Mouse (Mus musculus): ENCODE measurements at regions not wholly inside any gene's neighbourhood (a gene's known extent, or its start where the extent isn't known, plus 50 kb on each side); places are given as distances from the start of the nearest gene placed in this dataset.

DNA sequence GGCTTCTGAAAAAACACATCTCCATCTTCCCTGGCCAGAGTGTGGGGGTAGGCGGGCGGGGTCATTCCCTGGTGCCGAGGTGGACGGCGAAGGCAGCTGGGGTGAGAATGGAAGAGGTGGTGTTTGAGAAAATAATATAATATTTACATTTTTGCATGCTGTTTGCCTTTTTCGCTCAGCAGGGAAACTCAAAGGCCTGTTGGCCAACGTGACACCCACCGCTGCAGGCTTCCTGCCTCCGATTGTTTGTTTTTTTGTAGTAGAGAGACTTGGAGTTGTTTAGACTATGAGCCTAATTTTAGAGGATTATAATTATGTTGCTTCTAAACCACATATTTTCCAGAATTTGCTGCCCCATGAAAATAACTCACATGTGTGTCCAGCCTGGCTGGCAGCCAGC, 147.2 kb upstream of the Irx3 start:
- no peak for DNase-seq

DNA sequence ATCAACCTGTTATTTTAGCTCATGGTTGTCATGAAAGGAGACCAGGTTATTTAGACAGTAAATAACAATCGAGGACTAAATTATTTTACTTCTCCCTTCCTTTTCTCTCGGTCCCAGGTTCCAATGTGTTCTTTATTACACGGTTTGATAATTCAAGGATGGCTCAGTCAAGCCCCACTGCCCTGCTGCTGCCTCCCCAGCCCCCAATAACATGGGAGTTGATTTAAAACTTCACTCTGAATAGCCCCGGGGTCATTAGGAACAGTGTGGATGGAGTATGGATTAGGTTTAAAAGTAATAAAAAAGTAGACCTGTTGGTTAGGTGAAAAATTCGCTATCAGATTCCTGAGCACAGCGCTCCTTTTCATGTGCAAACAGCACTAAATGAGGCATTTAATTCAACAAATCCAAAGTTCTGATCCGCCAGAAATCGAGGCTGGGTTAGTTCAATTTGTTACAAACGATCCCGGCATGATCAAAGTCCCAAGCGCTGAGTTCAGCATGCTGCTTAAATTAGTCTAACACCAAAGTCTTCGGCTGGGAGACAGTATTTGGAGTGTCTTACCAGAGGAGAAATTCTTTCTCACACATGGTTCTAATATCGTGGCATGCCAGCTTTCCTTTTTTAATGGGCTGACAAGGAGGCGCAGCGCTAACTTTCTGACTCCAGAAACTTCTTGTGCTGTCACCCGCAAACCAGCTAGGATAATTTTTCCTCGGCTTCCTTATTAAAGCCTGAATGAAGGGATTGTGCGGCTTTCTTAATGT, 146.5 kb upstream of the Irx3 start:
- DNase-seq, result no peak

DNA sequence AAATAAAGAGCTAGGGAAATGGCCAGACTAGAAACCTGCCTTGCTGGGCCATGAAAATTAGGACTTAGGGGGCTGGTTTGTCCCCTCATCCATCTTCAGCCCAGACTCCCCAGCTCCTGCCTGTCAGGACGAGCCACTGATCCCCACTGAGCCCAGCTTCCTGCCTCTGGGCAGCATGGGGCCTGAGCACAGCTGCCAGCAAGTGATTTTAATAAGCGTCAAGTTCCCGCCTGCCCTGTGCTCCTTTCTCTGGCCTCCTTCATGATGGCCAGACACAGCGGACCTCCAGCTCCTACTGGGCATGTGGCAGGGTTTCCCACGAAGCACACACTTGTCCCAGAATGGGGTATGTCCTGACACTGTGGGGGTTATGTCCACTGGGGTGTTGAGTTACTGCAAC, 139.1 kb upstream of the Irx3 start:
- DNase-seq, result no peak

DNA sequence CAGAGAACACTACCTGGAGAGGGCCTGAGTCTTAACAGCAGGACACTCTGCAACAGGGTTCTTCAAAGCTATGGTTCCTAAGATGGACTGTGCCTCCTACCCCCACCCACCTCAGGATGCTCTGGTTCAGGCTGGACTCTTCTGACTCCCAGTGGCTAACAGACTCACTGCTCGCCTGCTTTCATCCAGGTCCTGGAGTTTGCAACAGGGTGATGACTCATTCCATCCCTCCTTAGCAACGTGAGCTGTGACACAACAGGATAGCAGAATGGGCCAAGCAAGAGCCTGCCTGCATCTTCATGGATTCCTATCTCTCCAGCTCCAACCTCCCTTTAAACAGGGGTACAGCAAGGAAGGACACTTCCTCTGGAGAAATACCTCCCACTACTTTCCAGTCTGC, 135.4 kb upstream of the Irx3 start:
- DNase-seq, result peak; percentile 25

DNA sequence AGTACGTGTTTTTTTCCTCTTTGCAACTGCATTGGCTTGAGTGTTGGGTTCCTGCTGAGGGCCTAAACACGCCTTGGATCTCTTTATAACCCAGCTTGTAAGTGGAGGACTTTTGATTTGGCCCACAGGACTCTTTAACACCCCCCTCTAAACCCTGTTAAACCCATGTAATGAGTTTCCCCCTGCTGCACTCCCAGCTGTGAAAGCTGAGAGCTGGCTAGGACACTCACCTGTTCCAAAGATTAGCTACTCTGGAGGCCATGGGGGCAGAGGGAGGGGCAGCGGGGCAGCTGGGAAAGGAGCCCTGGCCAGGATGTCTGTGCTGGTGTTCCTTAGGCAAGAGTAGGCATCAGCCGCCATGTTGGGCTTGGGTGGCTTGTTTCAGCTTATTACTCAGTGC, 128.7 kb upstream of the Irx3 start:
- DNase-seq, result no peak

DNA sequence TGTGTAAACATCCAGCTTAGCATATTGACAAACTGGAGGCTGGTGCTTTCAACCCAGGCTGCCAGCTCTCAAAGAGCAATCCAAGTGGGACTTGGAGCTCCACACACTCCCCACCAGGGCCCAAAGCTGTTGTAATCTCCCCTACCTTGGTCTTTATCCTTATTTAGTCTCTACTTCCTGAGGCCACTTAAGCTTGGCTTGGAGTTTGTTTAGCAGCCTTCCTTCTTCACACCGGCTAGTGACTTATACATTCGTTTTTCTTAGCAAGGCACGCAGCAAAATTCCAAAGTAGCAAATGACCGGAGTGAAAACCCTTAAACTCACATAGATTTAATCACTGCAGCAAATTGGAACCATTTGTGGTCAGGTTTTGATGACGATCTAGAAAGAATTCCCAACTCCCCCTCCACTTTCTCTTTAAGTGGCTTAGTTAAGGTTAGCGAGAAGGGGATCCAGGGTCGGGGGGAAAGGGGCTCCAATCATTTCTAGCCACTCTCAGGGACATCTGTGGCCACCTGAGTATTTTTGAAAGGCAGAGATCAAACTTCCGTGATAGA, 124.2 kb upstream of the Irx3 start:
- no peak for DNase-seq

DNA sequence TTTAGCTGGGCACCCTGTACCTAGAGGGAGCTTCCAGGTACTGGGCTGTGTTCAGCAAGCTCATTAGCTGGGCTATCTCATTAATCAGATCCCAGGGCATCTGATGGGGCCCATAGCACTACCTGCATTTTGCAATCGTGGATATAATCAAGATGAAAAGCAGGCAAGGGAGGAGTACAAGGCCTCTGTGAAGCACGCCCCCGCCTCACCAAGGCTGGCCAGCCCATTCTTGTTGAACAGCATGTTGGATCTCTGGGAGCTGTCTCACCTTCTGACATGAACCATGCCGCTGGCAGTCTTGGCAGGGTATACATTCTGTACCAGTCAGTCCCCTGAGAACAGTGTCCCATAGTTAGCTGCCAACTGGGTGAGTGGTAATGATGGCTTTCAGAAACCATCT, 122.3 kb upstream of the Irx3 start:
- DNase-seq, result no peak

DNA sequence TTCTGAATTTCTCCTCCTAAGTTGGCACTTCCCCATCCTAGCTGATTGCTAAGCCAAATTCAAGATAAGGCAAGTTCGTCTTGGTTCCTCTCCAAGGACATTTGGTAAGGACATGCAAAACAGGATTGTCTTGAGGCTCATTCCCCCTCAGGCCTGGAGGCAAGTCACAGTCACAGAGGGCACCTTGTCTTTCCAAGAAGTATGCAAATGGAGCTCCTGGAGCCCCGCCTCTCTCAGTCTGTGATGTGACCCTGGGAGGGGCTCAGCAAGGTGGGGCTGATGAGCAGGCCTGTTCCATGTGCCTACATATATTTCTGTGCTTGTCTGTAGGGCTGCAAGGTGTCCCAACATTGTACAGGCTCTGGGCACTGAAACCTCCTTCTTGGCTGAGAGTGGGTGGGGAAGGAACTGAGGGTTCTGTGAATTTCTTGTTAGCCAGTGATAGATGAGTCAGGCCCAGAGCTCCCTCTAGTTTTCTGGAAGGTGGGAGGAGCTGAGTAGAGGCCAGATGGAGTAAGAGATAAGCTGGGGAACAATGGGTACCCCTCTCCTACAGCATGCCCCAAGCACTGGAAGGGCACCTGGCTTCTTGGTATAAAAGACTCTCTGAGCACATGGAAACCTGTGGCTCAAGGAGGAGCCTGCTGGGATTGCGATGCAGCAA, 120.5 kb upstream of the Irx3 start:
- DNase-seq, result no peak

DNA sequence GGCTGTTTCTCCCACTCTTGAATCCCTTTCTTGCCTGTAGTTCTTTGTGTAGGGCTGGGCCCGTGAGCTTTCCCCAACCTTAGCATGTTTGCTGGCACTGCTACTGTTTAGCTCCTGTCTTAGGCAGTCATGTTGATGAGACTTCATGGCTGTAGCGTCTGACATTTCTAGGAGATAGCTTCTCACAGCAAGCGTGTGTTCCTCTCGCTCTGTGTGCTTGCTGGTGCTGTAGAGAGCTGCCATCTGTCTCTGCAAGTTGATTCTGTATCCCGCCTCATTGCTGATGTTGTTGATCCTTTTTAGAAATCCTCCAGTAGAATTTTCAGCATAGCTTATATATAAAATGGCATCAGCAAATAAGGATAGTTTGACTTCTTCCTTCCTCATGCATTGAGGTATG, 116.0 kb upstream of the Irx3 start:
- DNase-seq, result no peak

DNA sequence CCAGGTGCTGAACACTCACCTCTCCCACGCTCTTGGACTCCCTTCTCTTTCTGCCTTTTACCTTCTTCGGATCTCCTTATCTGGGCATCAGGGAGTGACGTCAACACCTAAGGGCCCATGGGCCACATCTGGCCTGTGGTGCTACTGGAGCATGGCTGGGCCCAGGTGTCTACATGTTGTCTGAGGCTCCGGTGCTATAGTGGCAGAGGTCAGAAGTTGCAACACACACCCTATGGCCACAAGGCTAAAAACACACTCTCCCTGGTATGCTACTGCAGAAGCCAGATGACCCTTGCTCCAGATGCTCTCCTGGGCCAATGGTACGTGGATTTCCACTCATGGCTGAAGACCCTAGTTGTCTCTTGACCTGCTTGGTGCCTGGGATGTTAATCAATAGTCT, 112.1 kb upstream of the Irx3 start:
- no peak for DNase-seq

DNA sequence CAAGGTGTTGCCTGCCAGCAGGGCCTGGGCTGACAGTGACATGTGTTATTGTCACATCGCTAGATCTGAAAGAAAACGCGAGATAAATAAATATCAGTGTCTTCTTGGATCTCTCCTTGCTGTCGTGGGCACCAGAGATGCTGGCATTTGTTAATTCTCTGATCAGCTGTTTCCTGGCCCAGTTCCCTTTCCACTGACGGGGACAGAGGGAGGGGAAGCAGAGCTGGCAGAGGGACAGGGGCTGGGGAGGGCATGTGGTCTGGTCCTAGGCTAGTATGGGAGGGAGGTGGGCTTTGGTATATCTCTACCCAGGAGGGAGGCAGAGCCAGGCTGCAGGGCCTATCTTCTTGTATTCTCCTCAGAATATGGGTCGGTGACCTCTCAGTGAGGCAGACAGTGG, 111.3 kb upstream of the Irx3 start:
- no peak for DNase-seq

DNA sequence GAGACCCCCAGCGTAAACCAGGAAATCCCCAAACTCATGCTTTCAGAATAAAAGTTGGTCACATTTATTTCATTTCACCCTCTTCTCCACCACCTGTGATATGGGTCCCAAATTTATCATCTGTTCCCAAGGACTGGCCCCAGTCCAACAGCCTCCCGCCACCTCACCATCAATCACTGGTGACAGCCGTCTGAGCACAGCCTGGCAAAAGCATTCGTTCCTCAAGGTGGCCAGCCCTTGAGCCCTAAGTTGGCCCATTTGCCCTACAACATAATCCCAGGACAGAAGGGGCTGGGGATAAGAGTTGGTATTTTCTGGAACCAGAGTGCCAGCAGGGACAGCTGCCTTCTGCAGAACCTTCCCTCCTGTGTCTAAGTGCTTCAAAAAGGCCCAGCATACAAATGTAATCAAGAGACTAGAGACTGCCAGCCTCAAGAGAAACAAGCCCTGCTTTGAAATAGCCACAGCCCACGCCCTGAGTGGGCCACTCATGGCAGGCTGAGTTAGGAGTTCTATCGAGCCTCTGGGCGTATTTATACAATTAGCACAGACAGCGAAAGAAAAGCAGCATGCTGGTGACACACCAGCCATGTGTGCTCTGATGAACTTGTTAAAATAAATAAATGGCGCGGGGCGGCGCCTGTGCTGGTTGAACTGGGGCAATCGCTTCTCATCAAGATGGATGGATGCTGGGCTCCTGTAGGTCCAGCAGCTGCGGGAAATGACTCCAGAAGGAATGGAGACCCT, 107.9 kb upstream of the Irx3 start:
- peak; percentile 38 for DNase-seq

DNA sequence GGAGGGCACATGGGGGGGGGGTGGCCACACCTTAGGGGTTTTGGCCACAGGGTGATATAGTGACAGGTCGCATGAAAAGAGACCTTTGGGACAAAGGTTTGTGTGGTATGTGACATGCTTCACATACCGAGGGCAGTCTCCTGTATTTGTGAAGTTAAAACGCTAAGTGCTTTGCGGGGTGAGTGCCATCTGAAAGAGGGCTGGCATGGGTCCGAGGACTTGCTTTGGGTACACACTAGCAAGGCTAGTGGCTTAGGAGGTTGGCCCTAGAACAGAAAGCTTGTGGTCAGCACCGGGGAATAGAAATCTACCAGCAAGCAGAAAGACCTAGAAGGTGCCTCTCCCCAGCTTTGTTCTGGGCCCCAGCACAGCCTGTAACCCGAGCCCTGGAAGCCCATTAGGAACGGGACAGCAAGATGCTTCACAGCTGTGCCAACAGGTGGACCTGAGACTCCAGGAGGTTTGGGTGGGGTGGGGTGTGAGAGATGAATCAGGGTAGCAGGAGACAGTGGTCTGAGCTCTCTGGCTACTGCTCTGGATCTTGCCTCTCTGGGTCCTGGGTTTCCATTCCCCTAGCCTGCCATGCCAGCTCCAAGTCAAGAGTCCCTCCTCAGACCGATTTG, 107.0 kb upstream of the Irx3 start:
- DNase-seq, result no peak

DNA sequence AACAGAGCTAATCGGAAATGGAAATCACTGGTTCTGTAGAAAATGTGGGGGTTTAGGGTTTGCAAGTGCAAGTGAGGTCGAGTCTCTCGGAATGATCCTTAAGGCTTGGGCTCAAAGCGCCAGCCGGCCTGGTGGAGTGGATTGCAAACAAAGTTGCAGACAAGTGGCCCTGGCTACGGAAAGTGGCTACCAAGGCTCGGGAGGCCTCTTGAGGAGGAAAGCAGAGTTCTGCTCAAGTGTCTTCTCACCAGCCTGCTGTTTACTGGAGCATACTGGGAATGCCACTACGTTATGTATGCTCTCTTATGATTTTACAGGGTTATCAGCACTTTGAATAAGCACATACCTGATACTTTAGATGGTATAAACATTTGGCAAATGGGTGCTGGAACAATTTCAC, 105.3 kb upstream of the Irx3 start:
- no peak for DNase-seq

DNA sequence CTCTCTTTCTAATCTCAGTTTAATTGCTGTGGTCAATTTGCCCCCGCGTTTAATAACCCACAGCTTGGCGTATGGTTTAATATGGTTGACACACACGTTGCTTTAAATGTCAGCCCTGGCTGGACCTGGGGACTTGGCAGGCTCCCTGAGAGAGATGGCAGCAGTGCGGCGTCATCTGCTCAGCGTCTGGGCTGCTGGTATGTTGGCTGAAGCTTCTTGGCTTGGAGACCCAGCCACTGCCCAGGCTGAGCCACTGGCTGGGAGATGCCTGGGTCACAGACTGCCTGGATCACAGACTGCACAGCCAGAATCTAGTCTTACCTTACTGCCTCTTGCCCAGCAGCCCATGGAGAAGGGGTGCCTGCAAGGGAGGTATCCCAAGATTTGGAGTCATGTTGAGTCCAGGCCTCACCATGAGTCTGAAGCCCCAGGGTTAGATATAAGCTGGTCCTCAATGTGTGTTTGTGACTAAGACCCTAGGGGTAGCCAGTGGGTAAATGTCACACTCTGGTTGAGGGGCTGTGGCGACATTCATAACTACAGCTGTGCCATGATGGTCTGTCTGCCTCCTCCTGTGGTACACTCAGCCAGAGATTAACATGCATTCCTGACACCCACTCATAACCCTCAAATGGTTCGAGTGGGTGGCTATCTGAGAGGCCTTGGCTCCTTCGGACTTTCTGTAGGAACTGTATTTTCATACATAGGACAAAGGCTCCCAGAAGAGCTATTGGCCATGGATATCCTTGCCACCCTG, 99.8 kb upstream of the Irx3 start:
- DNase-seq, result no peak

DNA sequence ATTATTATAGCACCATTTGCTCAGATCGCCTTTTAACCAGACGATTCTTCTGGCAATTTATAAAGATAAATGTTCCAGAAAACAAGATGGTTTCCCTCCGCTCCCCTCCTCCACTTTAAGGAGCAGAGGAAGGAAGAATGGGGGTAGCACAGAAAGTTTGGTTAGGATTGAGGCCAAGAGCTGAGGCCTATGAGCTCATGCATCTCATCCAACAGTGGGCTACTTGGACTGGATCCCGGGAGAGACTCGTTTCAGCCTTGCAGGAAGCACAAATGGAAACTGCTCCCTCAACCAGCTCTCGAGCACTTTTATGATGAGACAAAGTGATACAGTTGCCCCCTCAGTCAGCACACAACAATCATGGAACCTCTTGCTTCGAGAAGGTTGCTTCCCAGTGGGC, 97.9 kb upstream of the Irx3 start:
- no peak for DNase-seq

DNA sequence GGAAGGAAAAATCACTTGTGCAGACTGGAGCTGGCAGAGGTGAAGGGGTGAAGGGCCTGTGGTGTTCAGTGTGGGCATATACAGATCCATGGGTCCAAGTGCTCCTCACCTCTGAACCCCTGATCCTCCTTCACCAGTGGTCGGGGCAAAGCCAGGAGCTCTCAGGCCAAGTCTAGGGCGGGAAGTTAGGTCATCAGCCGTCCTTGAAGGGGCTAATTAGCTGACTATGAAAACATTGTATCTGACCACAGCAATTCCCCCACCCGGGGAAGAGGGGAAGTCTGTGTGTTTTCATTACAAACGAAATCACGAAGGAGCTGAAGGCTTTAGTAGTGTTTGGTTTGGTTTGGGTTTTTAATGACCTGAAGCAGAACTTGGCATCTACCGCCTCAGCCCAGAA, 95.5 kb upstream of the Irx3 start:
- no peak for DNase-seq

DNA sequence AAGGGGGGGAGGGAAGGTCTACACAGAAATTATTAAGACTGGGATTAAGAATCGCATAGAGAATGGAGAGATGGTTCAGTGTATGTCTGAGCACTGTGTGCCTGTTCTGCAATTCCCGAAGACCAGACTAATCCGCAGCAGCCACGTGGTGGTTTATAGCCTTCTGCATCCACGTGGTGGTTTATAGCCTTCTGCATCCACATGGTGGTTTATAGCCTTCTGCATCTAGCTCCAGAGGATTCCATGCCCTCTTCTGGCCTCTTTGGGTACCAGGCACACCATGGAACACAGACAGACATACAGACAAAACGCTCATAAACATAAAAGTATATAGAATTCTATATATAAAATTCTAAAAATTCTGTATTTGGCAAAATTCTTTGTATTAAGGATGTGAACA, 94.1 kb upstream of the Irx3 start:
- DNase-seq, result no peak

DNA sequence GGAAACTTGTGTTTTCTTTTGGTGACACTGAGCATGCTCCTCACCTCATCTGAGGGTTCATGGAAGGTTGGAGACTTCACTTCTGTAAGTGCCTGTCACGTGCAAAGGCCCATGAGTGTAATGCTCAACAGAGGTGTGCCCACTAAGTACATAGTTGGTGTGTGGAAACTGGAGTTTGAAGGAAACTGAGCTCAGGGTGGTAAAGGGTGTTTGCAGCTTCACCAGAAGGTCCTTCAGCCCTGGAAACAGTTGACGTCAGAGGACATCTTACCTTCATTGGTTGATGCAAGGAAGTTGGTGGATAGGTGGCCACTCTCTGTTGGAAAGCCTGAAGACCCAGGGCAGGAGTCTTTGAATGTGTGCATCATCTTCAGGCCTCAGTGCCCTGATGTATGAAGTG, 83.0 kb upstream of the Irx3 start:
- no peak for DNase-seq

DNA sequence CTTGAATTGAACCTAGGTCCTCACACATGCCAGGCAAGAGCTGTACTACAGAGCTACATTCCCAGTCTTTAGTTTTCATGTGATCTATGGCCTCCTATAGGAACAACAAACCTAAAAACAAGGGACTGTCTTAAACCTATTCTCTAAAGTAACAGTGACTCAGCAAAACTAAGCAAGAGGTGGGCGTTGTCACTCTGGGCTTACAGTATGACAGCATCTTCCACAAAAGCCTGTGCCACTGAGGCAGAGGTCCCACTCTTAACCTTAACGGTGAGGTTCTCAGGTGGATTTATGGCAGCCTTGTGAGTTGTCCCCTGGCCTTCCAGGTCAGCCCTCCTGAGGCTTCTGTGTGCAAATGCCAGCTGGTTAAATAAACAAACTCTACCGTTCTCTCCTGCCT, 82.5 kb upstream of the Irx3 start:
- DNase-seq, result no peak

DNA sequence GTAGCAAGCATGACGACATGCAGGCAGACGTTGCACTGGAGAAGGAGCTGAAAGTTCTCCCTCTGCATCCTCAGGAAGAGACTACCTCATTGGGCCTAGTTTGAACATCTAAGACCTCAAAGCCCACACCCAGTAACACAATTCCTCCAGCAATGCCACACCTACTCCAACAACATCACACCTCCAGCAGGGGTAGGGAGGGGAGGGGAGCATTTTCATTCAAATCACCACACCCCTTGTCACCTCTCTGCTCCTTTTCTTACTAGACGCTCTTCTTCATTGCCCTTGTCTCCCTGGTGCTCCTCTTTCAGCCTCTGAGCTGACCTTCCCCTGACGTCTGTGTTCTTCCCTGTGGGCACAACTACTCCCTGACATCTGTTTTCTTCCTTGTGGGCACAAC, 81.1 kb upstream of the Irx3 start:
- DNase-seq, result no peak

DNA sequence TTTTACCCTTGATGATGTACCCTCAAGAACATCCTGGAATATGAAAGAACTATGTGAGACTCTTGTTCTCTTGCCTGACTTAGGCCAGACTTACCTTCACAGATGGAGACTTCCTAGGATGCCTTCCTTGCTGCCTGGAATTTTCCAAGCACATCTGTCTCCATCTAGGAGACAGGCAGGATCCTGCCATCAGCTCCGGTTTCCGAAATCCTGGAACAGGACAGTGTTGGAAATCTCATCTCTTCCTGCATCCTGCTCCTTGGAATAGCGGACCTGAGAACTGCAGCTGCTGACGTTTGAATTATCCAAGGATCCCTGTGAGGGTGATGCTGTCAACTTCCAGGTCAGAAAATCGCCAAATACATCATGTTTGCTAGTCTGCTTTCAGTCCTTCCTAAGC, 77.0 kb upstream of the Irx3 start:
- peak; percentile 7 for DNase-seq
